Mouse (Mus musculus) C2C12 (cell line): ENCODE measurements around the gene Slc8b1. TPM values are rescaled to one million over a fixed set of nuclear protein-coding genes. Genes with fewer than 3 reads are reported as not detected.

ENCODE experiments used
- H3K27me3 ChIP-seq: one replicate; pipeline ENCODE4 v1.6.1; 2011; ENCODE audit not compliant: control insufficient read depth, insufficient read depth, insufficient read length
- H3K36me3 ChIP-seq: one replicate; pipeline ENCODE4 v1.6.1; 2011; ENCODE audit not compliant: control insufficient read depth, insufficient read depth
- H3K4me3 ChIP-seq: one replicate; pipeline ENCODE4 v1.5.1; 2011; ENCODE audit warnings: mild to moderate bottlenecking, control low read depth; ENCODE audit not compliant: poor library complexity, insufficient read depth, severe bottlenecking
- H3K79me2 ChIP-seq: one replicate; pipeline ENCODE4 v1.6.1; 2011; ENCODE audit not compliant: control insufficient read depth, insufficient read depth
- H3K79me3 ChIP-seq: one replicate; pipeline ENCODE4 v1.6.1; 2011; ENCODE audit warnings: low read depth, control low read depth
- H3ac ChIP-seq: one replicate; pipeline ENCODE3; 2011; ENCODE audit warnings: low read depth; ENCODE audit not compliant: control insufficient read depth, insufficient read length
- CEBPB ChIP-seq: IDR thresholded peaks from one replicate; pipeline ENCODE4 v1.6.1; 2011; ENCODE audit warnings: low read depth, mild to moderate bottlenecking, control low read depth, moderate library complexity
- CTCF ChIP-seq: IDR thresholded peaks from one replicate; pipeline ENCODE4 v1.5.1; 2011; ENCODE audit not compliant: control insufficient read depth, insufficient read depth, insufficient read length
- FOSL1 ChIP-seq: IDR thresholded peaks from one replicate; pipeline ENCODE4 v1.8.0; 2011; ENCODE audit warnings: mild to moderate bottlenecking, low read length; ENCODE audit not compliant: poor library complexity, insufficient read depth, severe bottlenecking
- MAX ChIP-seq: IDR thresholded peaks from one replicate; pipeline ENCODE4 v1.6.1; 2011; ENCODE audit warnings: mild to moderate bottlenecking, control low read depth
- MYOD1 ChIP-seq: IDR thresholded peaks from one replicate; pipeline ENCODE4 v1.6.1; 2011; ENCODE audit warnings: low read depth; ENCODE audit not compliant: control insufficient read depth, insufficient read length
- MYOG ChIP-seq: IDR thresholded peaks from one replicate; pipeline ENCODE4 v1.6.1; 2011; ENCODE audit not compliant: control insufficient read depth, insufficient read length; ENCODE audit errors: extremely low read depth
- USF1 ChIP-seq: IDR thresholded peaks from one replicate; pipeline ENCODE4 v1.6.1; 2011; ENCODE audit warnings: low read depth, mild to moderate bottlenecking, control low read depth, moderate library complexity
- polyA plus RNA-seq: library from polyadenylated mRNA; unstranded; fragments of >200 nt; fragmentation: generic; extraction: Trizol; gene quantifications from one replicate; pipeline ENCODE4 v1.2.1, GENCODE M21; 2012; ENCODE audit warnings: missing spikeins

The Slc8b1 gene
- polyA plus RNA-seq, 1 experiment = 6.1 TPM

DNA sequence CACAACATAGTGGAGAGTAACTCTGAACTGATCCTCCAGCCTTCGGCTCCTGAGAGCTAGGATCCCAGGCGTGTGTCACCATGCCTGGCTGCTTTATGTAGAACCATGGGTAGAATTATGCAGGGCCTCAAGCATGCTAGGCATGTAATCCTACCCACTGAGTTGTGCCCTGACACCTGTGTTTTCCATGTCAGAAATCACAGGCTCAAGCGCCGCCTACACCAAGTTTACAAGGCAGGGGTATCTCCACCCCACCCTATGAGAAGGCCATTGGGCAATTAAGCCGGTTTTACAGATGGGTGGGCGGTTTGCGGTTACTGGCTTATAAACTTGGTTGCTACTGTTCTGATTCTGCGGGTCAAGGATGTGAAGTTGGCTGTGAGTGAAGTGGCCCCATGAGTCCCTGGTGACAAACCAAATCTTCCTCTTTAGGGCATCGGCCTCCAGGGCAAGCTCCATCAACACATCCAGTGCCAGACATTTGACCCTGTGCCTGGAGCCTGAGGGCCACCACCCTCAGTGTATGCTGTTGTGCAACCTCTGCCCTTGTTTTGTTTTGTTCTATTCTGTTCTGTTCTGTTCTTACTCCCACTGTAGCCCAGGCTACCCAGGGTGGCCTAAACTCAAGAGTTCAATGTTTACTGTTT, 3.2 kb downstream of the Slc8b1 start:
- no peaks in the 10 kb centered on the region for H3K27me3 ChIP-seq
- H3K4me3 ChIP-seq = no peak overlapping the region
- no peaks in the 10 kb centered on the region for H3K36me3 ChIP-seq
- peaks cover 4% of the 10 kb centered on the region for H3K79me3 ChIP-seq
- peaks cover 9% of the 10 kb centered on the region for H3K79me2 ChIP-seq
- TF ChIP-seq CEBPB (peak; percentile 74), MYOD1 (peak; percentile 78), FOSL1 (no peak)
- no peak overlapping the region for H3ac ChIP-seq

DNA sequence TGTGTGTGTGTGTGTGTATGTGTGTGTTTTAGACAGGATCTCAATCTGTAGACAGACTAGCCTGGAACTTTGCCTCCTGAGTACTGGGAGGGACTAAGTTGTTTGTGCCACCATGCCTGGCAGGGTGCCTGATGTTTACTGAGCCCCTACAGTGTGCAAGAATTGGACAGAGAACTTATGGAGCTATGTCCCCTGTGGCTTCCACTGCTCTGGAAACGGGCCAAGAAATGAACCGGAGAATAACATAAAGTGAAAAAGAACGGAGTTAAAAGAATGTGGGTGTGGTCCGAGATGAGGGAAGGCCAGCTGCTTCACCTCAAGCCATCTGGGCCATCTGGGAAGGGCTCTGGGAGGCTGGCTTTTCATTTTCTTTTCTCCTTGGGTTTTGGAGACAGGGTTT, 3.8 kb downstream of the Slc8b1 start:
- H3K79me3 ChIP-seq = peaks cover 4% of the 10 kb centered on the region
- H3K36me3 ChIP-seq = no peaks in the 10 kb centered on the region
- H3ac ChIP-seq = no peak overlapping the region
- H3K27me3 ChIP-seq = no peaks in the 10 kb centered on the region
- peaks cover 9% of the 10 kb centered on the region for H3K79me2 ChIP-seq
- no peak for TF ChIP-seq MYOG
- TF ChIP-seq MYOD1 = peak; percentile 20
- H3K4me3 ChIP-seq = no peak overlapping the region

DNA sequence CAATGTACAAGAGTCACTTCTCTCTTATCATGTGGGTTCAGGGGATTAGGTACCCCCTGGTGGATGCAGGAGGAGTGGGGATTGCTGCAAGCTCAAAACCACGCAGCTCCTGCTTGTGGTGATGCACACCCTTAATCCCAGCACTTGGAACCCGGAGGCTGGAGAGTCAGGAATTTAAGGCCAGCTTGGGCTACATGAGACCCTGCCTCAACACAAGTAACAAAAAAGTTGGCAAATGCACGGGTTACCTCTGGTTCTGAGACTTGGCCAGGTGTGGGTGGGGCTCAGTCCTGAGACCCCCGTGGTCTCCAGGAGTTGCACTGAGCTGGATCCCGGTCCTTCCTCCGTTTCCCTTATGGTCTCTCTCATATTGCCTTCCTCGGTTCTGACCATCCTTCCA, 4.5 kb downstream of the Slc8b1 start:
- TF ChIP-seq MYOD1 (no peak), USF1 (no peak), MYOG (no peak), CEBPB (no peak), FOSL1 (no peak), MAX (no peak), CTCF (no peak)
- Histone ChIP-seq H3K4me3 (no peak overlapping the region), H3K79me2 (peaks cover 9% of the 10 kb centered on the region), H3K79me3 (peaks cover 4% of the 10 kb centered on the region), H3K36me3 (no peaks in the 10 kb centered on the region), H3ac (no peak overlapping the region), H3K27me3 (no peaks in the 10 kb centered on the region)

DNA sequence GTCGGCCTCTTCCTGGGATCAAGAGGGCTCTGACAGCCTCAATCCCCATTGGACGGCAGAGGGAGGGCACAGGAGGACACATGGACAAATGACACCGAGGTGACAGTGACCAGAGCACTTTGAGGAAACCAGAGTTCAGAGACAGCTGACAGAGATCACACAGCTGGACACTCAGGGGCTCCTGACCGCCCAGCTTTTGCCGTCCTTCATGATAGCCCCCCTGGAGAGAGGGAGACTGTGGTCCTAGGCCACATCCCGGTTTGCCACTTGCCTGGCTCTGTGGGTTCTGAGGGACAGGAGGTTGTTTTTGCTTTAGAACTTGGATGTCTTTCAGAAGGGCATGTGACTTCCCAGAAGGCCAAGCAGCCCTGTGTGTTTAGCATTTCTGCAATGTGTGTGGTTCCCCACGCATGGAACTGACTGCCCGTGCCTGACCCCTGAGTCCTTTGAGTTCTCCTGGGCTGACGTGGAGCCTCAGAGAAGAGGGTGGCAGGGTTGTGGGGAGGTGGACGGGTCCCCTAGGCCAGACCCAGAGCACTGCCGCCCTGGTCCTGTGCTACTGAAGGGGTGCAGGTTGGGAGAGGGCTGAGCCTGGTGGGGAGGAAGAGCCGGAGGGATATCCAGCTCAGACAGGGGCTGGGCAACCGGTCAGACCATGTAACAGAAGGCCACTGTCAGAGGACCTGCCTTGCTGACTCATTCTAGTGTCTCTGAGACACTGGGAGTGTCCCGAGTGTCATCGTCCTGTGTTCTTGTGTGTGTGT, 5.4 kb downstream of the Slc8b1 start:
- peaks cover 4% of the 10 kb centered on the region for H3K79me3 ChIP-seq
- TF ChIP-seq MYOG = no peak
- TF ChIP-seq MAX = no peak
- TF ChIP-seq CTCF = no peak
- peak; percentile 58 for TF ChIP-seq USF1
- peaks cover 9% of the 10 kb centered on the region for H3K79me2 ChIP-seq
- H3K4me3 ChIP-seq = no peak overlapping the region
- H3K27me3 ChIP-seq = no peaks in the 10 kb centered on the region
- no peaks in the 10 kb centered on the region for H3K36me3 ChIP-seq
- no peak overlapping the region for H3ac ChIP-seq

DNA sequence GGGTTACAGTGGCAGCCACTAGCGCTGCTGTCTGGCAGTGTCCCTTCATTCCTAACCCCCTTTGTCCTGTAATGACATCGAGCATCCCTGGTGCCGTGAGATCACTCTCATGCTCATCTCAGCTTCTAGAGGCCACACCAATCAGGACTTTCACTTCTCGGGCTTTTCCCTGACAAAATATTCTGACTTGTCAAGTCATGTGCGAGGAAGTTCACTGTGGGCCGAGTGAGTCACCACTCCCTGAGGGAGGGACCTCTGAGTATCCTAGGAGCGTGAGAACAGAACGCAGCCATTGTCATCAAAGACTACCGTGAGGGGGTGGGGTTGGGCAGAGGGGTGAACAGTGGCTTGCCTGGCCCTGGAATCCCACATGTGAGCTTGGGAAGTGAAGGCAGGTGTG, 6.6 kb downstream of the Slc8b1 start:
- peaks cover 9% of the 10 kb centered on the region for H3K79me2 ChIP-seq
- TF ChIP-seq MYOD1 (no peak), MYOG (no peak), CEBPB (no peak), FOSL1 (no peak), USF1 (no peak), MAX (no peak), CTCF (no peak)

DNA sequence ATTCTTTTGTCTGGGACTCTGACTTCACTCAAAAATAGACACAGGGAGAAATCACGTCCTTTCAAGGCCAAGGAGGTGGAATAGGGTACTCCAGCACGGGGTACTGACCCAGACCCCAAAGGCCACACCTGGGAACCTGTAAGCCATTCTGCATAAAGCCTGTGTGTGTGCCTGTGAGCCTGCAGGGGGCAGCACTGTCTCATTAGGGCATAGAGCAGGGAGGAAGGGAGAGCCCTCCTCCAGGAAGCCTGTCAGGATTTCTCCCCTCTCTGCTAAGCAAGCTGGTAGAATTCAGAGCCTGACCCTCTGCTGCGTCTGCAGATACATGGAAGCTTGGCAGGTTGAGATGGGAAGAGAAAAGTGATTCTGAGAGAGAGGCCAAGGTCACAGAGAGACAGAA, 11.7 kb downstream of the Slc8b1 start:
- Histone ChIP-seq H3K27me3 (no peaks in the 10 kb centered on the region), H3K4me3 (no peak overlapping the region), H3K79me2 (peaks cover 4% of the 10 kb centered on the region), H3K79me3 (peaks cover 2% of the 10 kb centered on the region), H3K36me3 (peaks cover 5% of the 10 kb centered on the region), H3ac (no peak overlapping the region)
- TF ChIP-seq MYOD1 = no peak
- peak; percentile 41 for TF ChIP-seq CTCF
- TF ChIP-seq MAX = no peak
- no peak for TF ChIP-seq MYOG
- TF ChIP-seq FOSL1 = no peak

More for the DNA sequence above, 6.6 kb downstream of the Slc8b1 start:
- no peak overlapping the region for H3ac ChIP-seq
- H3K27me3 ChIP-seq = no peaks in the 10 kb centered on the region
- H3K4me3 ChIP-seq = no peak overlapping the region
- peaks cover 4% of the 10 kb centered on the region for H3K79me3 ChIP-seq
- peaks cover 2% of the 10 kb centered on the region for H3K36me3 ChIP-seq
